Mouse (Mus musculus) spleen, embryonic (tissue): ENCODE results near the gene Gga3.

Source experiments
- CTCF ChIA-PET: fragments of 350-600 bp; sonication (Branson Sonifier 250); formaldehyde crosslinking; loops from one replicate; lab custom pipeline; 2022; lab: Charles Lee

Gga3 gene

GRCm38 (mm10) chr11:115632247-115632646 is 28.4 kb upstream of the Gga3 start:
- CTCF ChIA-PET = interaction anchor here (0.6 to 1.7 kb wide), 4 partner anchors 8 to 1965 kb away, joined by 3 to 7 read pairs (median 4); no protein-coding TSS in a partner anchor

- CTCF ChIA-PET = interaction anchor here (0.9 to 1.7 kb wide), 4 partner anchors 9 to 87 kb away, joined by 3 to 7 read pairs (median 4); partner anchors contain the start of gene Mif4gd
Observed at GRCm38 (mm10) chr11:115631505-115631890, 27.6 kb upstream of the Gga3 start.

GRCm38 (mm10) chr11:115630532-115631504 is 27.0 kb upstream of the Gga3 start:
- CTCF ChIA-PET = interaction anchor here (0.6 to 1.7 kb wide), 6 partner anchors 10 to 150 kb away, joined by 3 to 7 read pairs (median 4); partner anchors contain the start of gene Mif4gd

- CTCF ChIA-PET = interaction anchor here (0.6 to 1.4 kb wide), 5 partner anchors 11 to 149 kb away, joined by 3 to 7 read pairs (median 3); partner anchors contain the start of gene Grb2
Observed at GRCm38 (mm10) chr11:115629734-115630531, 26.1 kb upstream of the Gga3 start.

GRCm38 (mm10) chr11:115628465-115629101 is 24.7 kb upstream of the Gga3 start:
- CTCF ChIA-PET = interaction anchor here (0.9 to 1.4 kb wide), 2 partner anchors 48 to 79 kb away, joined by 3 read pairs; partner anchors contain the start of gene Grb2

- CTCF ChIA-PET = interaction anchor here (0.8 to 0.9 kb wide), 2 partner anchors 48 to 87 kb away, joined by 3 read pairs; no protein-coding TSS in a partner anchor
Observed at GRCm38 (mm10) chr11:115627705-115628464, 24.0 kb upstream of the Gga3 start, which contains the start of gene Slc25a19. Gene Slc25a19, minus strand, starts transcription at chr11:115628295.

- CTCF ChIA-PET = interaction anchor here (0.8 kb wide), 1 partner anchor 87 kb away, joined by 3 read pairs; no protein-coding TSS in a partner anchor
Observed at GRCm38 (mm10) chr11:115626824-115627616, 23.2 kb upstream of the Gga3 start.

- CTCF ChIA-PET = no interaction called here
Observed at GRCm38 (mm10) chr11:115625877-115626276, 22.0 kb upstream of the Gga3 start.

GRCm38 (mm10) chr11:115623487-115624070 is 19.7 kb upstream of the Gga3 start:
- CTCF ChIA-PET = no interaction called here

- CTCF ChIA-PET = no interaction called here
Observed at GRCm38 (mm10) chr11:115619949-115620348, 16.1 kb upstream of the Gga3 start.

- CTCF ChIA-PET = no interaction called here
Observed at GRCm38 (mm10) chr11:115618732-115619516, 15.1 kb upstream of the Gga3 start.

GRCm38 (mm10) chr11:115618001-115618400 is 14.2 kb upstream of the Gga3 start:
- CTCF ChIA-PET = no interaction called here

- CTCF ChIA-PET = no interaction called here
Observed at GRCm38 (mm10) chr11:115616893-115617292, 13.0 kb upstream of the Gga3 start.

- CTCF ChIA-PET = no interaction called here
Observed at GRCm38 (mm10) chr11:115616371-115616770, 12.5 kb upstream of the Gga3 start.

- CTCF ChIA-PET = no interaction called here
Observed at GRCm38 (mm10) chr11:115615875-115616274, 12.0 kb upstream of the Gga3 start.

- CTCF ChIA-PET = no interaction called here
Observed at GRCm38 (mm10) chr11:115615108-115615825, 11.4 kb upstream of the Gga3 start.

- CTCF ChIA-PET = interaction anchor here (0.8 kb wide), 1 partner anchor 27 kb away, joined by 3 read pairs; no protein-coding TSS in a partner anchor
Observed at GRCm38 (mm10) chr11:115614346-115615107, 10.7 kb upstream of the Gga3 start.
